Mouse (Mus musculus) right cerebral cortex, adult 2 months (tissue): ENCODE measurements around the gene Tnrc6c.

Experiments
- DNase-seq, 2 experiments: peaks; one replicate each; pipeline ENCODE4 v3.0.0; 2021 to 2022; ENCODE audit warnings: low spot score in 2 of 2

The Tnrc6c gene

DNA sequence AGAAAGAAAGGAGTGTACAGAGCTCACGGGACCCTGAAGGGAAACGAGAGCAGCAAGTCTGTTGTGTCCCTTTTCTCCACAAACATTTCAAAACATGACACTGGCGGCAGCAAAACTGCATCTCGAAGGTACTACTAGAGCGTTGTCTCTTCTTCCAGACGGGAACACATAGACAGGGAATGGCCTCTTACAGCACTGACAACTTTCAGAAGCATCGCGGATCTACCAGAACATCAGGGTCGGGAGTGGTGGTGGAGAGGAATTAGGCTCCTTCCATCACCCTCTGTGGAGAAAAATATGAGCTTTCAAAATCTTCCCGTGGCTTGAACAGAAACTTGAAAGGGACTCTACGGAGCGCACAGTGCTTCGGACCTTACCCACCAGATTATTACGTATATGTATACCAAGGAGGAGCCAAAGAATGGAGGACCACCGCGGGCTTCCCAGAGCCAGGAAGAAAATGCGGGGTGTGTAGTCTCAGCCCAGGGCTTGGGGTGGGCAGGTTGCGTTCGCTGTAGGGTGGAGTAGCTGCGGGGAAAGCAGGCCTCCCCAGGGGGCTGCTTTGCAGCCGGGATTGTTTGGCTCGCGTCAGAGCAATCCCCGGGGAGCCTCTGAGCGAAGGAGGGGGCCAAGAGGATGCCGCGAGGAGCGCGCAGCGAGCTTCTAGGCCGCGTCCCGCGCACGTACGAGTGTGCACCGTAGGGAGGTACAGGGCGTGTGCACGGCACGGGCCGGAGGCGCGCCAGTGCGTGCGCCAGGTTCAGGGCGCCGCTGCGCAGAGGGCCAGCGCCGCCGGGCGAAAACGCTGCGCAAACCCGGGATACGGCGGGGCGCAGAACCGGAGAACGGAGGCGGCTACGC lies at the start of gene Tnrc6c:
TSS of gene Tnrc6c (plus strand) at position 799 of the 861 bp plus-strand sequence.
- DNase-seq = peak; percentile 82 to 84

DNA sequence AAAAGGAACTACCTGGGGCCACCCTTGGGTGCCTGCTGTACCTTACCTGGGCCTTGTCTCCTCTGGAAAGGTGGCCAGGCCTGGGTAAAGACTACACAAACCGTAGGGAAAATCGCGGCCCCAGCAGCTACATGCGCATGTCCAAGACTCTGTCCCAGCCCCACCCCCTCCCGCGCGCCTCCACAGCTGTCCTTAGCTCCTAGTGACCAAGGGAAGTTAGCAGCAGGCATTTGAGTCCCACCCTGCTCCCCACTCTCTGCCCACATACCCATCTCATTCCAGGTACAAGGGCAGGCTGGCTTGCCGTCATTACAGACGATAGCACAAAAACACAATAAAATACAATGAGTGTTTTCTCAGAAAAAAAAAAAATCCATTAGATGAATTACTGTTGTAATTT lies 48.0 kb upstream of the Tnrc6c start:
- no peak for DNase-seq

DNA sequence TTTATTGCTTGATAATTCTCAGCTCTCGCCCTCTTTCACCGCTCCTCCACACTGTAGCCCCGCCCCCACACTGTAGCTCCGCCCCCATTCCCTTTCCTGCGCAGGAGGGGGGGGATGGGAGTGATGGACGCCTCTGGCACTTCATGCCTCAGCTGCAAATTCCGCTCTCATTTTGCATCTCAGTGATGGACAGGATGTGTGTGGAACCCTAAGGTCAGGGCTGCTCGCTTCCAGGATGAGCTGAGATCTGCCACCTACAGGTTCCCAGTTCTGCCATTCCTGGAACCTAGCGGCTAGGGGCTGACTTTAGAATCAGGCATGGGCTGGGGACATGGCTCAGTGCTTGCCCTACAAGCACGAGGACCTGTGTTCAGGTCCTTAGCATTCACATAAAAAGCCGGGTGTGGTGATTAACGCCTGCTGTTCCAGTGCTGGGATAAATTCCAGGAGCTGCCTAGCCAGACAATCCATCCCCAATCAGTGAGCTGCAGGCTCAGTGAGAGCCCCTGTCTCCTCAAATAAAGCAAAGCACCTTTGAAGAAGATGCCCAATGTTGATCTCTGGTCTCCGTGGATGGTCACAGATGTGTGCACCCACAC lies 47.4 kb upstream of the Tnrc6c start:
- no peak for DNase-seq

DNA sequence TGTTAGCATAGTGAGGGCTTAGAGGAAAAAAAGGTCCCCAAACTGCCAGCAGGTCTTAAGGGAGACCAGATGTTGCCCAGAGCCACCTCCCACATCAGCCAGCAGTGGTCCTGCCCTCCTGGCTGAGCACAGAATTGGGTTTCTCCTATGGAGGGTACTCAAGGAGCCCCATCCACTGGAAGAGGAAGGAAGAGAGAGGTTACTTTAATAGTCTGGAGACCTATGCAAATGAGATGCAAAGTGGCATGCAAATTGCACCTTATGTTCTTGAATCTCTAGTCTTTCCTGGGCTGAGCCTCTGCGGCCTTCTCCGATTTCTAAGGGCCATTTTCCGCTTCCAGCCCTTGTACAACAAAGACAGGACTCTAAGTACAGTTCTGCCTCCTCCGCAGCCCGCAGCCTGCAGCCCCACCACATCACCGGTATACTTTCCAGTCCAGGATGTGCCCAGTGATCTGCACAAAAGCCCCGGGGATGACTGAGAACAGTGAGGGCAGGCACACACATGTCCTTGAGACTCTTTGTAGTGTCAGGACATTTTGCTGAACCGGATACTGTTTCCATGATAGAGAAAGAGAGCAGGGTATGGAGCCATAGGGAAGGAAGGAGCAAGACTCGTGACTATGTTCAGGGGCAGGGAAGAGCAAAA lies 45.8 kb upstream of the Tnrc6c start:
- DNase-seq = no peak

DNA sequence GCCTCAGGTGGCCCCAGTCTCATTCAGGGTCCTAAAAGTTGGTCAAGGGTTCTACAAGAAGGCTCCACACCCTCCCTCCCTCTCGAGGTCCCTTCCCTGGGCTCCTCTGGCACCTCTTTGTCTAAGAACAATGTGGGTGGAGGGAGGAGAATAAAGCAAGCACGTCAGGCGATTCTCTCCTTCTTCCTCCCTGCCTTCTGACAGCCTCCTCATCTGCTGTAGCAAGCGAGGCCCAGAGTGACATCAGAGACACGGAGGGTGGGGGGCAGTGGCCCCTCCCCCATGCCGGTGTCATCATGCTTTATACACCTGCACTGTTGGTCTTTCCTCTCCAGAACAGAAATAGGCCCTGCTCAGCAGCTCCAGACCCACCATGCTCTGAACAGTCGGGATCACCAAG lies 45.1 kb upstream of the Tnrc6c start:
- DNase-seq = no peak

DNA sequence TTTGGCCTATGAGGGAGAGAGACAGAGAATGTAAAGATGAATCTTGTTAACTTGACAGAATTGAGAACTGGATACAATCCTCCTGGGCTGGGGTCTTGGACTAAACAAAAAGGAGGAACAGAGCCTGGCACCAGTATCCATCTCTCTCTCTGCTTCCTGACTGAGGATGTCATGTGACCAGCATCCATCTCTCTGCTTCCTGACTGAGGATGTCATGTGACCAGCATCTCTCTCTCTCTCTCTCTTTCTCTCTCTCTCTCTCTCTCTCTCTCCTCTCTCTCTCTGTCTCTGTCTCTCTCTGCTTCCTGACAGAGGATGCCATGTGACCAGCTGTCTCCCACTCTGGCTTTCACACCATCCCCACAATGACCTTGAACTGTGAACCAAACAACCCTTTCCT lies 43.5 kb upstream of the Tnrc6c start:
- no peak for DNase-seq

DNA sequence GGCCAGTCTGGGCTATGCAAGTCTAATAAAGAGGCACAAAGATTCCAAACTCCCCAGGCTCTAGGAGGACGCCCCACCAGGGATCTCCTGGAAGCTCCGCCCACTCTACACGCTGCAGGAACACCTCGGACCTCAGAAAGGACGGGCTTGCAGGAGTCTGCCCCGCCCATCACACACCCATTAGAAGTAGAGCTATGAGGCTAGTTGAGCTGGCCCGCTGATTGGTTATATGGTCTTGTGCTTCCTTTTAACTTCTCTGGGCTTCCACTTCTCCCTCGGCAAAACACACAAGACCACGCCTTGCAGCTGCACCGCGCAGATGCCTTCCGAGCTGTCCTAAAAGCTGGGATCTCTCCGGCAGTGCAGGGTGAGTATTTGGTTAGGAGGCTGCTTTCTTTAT lies 43.0 kb upstream of the Tnrc6c start:
- peak; percentile 39 to 53 for DNase-seq

DNA sequence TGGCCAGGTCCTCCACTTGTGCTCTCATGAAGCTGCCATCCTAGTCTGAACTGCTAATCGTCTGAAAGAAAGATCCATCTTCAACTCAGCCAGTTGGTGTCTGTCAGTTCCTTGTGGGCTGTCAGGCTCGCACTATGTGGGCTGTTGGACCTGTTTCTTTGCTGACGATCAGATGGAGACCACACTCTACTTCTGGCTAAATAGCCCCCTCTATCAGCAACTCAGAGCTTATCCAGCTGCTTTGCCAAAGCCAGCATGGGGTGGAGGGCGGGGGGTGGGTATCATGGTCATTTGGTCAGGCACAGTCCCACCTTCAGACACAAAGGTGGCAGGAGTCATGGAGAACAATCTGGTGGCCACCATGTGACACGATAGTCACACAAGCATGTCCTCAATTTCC lies 42.2 kb upstream of the Tnrc6c start:
- no peak for DNase-seq

DNA sequence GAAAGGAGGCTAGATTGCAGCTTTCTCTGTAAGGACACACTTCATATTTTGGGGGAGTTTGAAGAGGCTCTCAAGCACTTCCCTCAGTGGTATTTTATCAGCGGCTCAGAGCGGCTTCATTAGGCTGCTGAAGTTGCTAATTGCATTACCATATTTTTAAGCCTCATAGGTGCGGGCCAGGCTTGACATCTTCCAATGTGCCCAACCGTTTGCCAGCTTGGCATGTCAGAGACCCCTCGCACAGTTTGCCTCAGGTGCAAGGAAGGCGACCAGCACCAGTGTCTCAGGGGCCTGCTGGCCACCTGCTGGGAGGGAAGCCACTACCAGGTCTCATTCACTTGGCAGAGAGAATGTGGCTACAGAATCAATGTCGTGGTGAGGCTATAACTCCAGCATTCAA lies 41.2 kb upstream of the Tnrc6c start:
- no peak for DNase-seq

DNA sequence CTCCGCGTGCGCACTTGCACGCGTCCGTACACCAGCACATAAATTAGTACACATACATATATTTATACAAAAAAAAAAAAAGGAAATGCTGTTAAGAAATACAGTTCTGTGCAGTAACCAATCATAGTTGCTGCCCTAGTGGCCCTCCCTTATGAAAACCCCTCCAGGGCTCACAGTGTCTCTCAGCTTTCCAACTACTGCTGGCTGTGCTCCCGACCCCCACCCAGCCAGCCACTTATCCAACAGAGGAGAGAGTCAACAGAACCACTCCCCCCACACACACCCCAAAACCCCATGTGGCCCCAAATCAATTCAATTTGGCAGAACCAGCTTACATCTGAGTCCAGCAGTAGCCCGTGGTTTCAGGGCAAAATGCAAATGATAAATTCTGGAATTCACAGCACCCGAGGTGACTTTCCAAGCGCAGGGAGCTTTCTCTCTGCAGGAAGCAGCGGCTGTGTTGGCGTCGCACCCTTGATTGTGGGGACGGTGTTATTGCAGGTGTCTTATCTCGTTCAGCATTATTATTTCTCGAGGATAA lies 36.7 kb upstream of the Tnrc6c start:
- no peak for DNase-seq

DNA sequence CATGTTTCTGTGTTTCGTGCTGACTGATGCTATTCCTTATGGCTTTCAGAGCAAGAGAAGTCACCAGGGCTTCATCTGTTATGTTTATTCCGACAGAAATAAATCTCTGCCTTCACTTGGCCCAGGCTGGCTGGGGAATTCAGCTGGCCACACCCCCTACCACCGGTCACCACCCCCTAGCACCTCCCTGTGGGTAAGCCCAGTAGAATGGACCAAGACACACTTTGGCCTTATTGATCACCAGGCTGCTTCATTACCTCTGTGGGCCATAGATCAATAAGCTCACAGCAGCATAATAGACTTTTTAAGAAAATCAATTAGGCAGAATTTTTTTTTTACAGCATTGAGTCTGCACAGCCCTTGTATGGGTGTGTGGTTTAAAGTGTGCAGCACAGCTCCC lies 35.9 kb upstream of the Tnrc6c start:
- no peak for DNase-seq

DNA sequence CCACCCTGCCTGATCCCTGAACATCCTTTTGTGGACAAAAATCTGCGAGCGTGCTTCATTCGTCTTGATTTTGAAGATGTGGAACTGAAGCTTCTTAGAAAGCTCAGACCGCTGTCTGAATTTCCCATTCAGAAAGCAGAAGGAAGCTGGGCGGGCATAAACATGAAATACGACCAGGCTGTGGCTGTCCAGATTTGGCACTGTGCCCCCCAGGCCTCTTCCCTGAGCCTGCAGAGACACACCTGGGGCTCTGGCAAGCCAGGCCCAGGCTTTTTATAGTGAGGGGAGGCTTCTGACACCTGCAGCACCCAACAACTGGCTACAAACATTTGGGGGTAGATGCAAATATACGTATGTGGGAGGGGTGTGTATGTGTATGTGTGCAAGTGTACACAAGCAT lies 35.3 kb upstream of the Tnrc6c start:
- DNase-seq = no peak

DNA sequence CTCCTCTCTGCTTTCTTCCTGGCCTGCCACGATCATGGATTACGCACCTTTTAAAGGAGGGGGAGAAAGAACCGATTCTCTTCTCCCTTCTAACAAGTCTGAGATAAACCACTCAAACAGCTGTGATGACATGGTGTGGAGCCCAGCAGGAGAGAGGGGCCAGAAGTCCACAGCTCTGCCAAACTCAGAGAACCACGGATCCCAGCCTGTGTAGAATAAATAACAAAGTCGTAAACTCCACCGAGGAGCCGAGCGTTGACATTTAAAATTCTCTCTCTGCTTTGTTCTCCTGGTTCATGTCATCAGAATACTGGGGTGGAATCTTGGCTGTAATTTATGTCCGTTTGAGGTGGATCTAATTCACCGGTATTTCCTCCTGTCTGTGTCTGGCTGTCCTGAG lies 34.5 kb upstream of the Tnrc6c start:
- no peak for DNase-seq

DNA sequence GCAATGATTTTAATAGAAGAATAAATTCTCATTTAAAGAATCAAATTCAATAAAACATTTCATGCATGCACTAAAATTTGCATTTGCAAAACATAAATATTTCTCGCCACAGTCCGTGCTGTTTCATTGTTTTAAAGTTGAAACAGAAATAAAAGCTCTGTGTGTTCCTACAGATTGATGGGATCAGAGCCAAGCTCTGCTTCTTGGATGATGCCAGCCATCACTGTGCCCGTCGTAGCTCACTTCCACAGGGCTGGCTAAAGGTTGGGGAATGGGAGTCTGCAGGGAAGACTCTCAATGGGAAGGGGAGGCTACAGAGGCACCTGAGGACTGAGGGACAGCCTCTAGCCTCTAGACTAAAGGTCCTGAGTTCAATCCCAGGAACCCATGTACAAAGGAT lies 28.9 kb upstream of the Tnrc6c start:
- DNase-seq = no peak

DNA sequence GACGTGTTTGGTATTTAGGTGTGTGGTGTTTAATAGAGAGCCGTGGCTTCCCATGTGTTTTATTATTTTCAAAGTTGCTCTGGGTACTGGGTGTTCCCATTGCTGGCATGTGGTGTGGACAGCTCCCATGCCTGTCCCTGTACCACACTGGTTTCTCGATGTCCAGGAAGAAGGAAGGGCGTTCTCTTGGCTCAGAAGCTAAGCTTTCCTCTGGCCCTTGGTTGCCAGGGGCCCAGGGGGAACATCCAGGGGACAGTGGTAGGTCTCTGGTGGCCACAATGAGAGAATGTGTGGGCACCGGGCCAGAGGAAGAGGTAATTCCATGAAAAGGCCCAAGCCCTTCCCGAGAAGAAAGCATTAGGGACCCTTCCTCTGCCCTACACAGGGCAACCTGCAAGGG lies 27.5 kb upstream of the Tnrc6c start:
- no peak for DNase-seq

DNA sequence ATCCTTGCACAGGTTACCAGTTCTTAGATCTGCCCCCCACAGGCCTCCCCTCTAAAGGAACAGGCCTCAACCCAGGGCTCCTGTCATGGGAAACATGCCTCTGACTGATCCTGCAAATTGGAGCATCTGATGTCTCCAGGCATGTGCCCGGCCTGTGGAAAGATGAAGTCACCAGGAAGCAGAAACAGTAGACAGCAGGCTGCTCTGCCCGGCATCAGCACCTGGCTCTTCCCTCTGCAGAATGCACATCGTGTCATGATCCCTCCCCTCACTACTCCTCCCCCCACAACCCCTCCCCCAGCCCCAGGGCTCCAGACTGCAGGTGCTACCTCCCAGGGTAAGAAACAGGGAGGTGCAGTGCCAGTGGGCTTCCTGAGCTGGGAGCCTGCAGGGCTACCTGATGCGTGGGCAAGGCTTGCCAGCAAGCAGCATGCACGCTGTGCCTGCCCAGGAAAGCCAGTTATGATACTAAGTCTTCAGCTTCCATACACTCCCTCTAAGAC lies 27.0 kb upstream of the Tnrc6c start:
- DNase-seq = peak; percentile 50 to 65

DNA sequence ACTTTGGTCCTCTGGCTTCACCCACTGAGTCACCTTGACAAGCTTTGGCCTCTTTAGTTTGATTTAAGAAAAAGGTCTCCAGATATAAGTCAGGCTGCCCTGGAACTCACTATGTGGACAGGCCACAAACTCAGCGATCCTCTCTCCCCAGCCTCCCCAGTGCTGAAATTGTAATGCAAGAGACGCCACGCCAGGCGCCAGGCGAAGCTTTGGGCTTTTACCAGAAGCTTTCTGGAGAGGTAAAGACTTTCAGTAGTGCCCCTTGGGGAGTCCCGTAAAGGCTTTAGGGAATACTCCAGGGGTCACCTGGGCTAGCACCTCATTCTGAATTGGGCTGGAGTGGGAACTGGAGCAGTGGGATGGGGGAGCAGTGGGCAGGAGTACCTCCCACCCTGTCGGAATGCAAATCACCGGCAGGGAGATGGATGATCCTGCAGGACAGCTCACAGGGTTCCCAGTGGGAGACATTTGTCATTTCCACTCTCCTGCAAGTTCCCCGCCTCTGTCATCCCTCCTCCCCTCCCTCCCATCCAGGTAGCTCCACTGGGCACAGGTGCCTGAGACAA lies 26.3 kb upstream of the Tnrc6c start:
- DNase-seq = peak in 1 of 2 experiments; percentile 33

DNA sequence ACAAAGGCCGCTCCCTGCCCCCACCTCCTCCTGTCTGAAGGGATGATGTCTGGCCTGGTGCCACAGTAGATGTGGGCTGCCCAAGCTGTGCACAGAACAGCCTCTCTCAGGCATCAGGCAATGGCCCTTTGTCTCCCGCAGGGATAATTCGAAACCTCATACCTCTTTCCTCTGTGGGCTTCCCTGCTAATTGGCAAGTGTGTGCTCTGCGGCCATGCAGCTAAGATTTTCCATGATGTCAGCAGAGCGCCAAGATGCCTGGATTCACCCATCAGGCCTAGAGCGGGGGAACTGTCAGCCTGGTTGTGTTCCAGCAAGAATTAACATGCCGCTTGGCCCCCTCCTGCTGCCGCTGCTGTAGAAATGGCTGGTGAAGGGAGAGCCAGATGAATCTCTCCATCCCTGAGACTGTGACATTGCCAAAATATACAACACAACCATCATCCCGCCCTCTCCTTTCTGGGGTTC lies 25.7 kb upstream of the Tnrc6c start:
- DNase-seq = peak; percentile 75 to 78

DNA sequence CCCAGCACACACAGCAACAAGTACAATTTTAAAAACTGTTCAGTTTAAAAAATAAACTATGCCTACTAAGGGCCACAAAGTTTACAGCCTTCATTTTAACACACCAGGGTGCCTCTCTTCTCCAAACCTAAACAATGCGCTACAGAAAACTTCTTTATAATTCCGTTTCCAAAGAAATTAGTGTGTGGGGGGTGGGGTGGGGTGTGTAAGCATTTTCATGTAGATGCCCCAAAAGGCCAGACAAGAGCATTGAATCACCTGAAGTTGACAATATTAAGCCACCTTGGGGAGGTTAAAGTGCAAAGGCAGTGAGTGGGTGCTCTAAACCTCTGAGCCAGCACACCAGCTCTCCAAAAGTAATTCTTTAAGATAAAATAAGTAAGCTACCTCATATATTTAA lies 24.2 kb upstream of the Tnrc6c start:
- DNase-seq = no peak

DNA sequence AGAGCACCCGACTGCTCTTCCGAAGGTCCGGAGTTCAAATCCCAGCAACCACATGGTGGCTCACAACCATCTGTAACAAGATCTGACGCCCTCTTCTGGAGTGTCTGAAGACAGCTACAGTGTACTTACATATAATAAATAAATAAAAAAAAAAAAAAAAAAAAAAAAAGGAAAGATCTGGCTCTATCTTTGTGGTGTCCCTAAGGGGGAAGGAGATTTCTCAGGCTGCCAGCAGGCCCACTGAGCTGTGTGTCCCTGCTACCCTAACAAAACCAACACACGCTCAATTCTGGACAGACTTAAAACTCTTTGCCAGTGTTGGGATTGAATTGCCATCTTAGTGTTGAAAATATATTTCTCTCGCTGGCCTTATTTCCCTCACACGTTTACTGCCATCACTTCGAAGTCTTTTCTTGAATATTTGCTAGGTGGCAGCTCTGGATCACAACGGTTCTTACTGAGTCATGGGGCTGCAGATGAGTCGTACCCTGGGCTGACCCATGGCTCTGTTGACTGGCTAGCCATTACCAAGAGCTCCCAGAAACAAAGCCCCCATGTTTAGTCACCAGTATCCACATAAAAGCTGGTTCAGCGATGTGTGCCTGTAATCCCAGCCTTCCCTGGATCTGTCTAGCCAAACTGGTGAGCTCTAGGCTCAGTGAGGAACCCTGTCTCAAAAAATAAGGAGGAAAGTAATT lies 23.1 kb upstream of the Tnrc6c start:
- no peak for DNase-seq

DNA sequence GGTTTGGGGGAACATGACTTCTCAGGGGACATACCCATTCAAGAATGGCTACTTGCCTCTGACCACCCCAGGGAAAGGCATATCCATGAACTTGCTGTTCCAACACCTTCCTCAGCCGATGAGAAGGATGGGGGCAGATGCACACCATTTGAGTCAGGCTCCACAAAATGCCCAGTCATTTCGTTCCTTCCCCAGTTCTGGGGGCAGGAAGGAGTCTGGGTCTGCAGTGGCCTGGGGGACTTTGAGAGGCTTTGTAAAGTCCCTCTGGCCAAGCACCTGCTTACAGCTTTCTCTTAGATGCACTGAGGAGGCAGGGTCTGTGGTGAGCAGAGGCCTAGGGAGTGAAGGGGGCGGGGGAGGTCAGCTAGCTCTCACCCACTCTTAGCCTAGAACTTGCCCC lies 20.8 kb upstream of the Tnrc6c start:
- DNase-seq = no peak
